Mouse (Mus musculus) G1E (cell line): ENCODE data around the gene Ccdc60. TPM values are rescaled to one million over a fixed set of nuclear protein-coding genes. Genes with fewer than 3 reads are reported as not detected.

Experiments
- ATAC-seq: 2 replicates; pipeline ENCODE4 v1.8.0; 2016; ENCODE audit warnings: mild to moderate bottlenecking; ENCODE audit not compliant: insufficient number of reproducible peaks, poor library complexity, low FRiP score, severe bottlenecking; ENCODE audit errors: extremely low read depth
- DNase-seq: peaks from one replicate; pipeline ENCODE4 v3.0.0; 2012; ENCODE audit warnings: low spot score
- H3K27me3 ChIP-seq: 2 replicates; pipeline ENCODE4 v1.6.1; 2012; ENCODE audit warnings: mild to moderate bottlenecking, low read length, inconsistent platforms; ENCODE audit not compliant: insufficient read depth
- H3K36me3 ChIP-seq: replicated peaks from 2 replicates; pipeline ENCODE3; 2012; ENCODE audit warnings: mild to moderate bottlenecking, inconsistent platforms
- H3K4me1 ChIP-seq: 2 replicates; pipeline ENCODE4 v1.6.1; 2012; ENCODE audit warnings: low read depth, low read length, inconsistent platforms, mixed read lengths; ENCODE audit not compliant: insufficient read depth
- H3K4me3 ChIP-seq: 2 replicates; pipeline ENCODE4 v1.5.1; 2012; ENCODE audit warnings: low read depth, mild to moderate bottlenecking, inconsistent platforms, low read length, moderate library complexity, mixed read lengths
- H3K9me3 ChIP-seq: replicated peaks from 2 replicates; pipeline ENCODE4 v1.6.1; 2012; ENCODE audit warnings: inconsistent platforms
- CTCF ChIP-seq: IDR thresholded peaks from 2 replicates; pipeline ENCODE4 v1.5.1; 2012; ENCODE audit warnings: low read depth, low read length, inconsistent platforms, mixed read lengths
- GATA1 ChIP-seq: IDR thresholded peaks from 2 replicates; pipeline ENCODE4 v1.6.1; 2012; ENCODE audit warnings: borderline replicate concordance, low read length, inconsistent platforms, mixed read lengths
- GATA2 ChIP-seq: IDR thresholded peaks from 2 replicates; pipeline ENCODE4 v1.6.1; 2012; ENCODE audit warnings: low read depth, low read length, inconsistent platforms, borderline replicate concordance
- POLR2AphosphoS5 ChIP-seq: IDR thresholded peaks from 2 replicates; pipeline ENCODE4 v1.6.1; 2012; ENCODE audit warnings: low read depth, low read length, inconsistent platforms; ENCODE audit not compliant: insufficient replicate concordance
- TAL1 ChIP-seq: conservative IDR thresholded peaks from 2 replicates; pipeline ENCODE4 v1.6.1; 2012; ENCODE audit warnings: low read depth, low read length, inconsistent platforms, mixed read lengths
- polyA plus RNA-seq: library from polyadenylated mRNA; stranded (reverse); fragments of >175 nt; gene quantifications from 2 replicates; pipeline ENCODE4 v1.2.3, GENCODE M21; 2012
- total RNA-seq, 2 experiments: library from RNA; stranded (forward) in 1 of 2; stranded (reverse) in 1 of 2; fragments of 200-1000 nt in 1 of 2; fragments of >200 nt in 1 of 2; fragmentation: Nextera tagmentation in 1 of 2; gene quantifications; 2 replicates each; pipeline ENCODE4 v1.2.3; 2014 to 2017

Ccdc60 gene
- total and polyA plus RNA-seq, 3 experiments = not detected

GRCm38 (mm10) chr5:116144711-116145110 is 144.1 kb downstream of the Ccdc60 start:
- no peak for TF ChIP-seq CTCF
- no peak for TF ChIP-seq GATA2
- TF ChIP-seq GATA1 = no peak
- no peak for TF ChIP-seq TAL1
- no peak for TF ChIP-seq POLR2AphosphoS5
- H3K4me1 ChIP-seq = no peaks in the 10 kb centered on the region
- no peak for DNase-seq
- no peak for ATAC-seq
- H3K36me3 ChIP-seq = no peaks in the 10 kb centered on the region
- peaks cover 57% of the 10 kb centered on the region for H3K9me3 ChIP-seq
- no peaks in the 10 kb centered on the region for H3K27me3 ChIP-seq
- H3K4me3 ChIP-seq = no peak overlapping the region

- no peaks in the 10 kb centered on the region for H3K36me3 ChIP-seq
- peaks cover 81% of the 10 kb centered on the region for H3K9me3 ChIP-seq
- DNase-seq = no peak
- H3K4me3 ChIP-seq = no peak overlapping the region
- H3K27me3 ChIP-seq = no peaks in the 10 kb centered on the region
- H3K4me1 ChIP-seq = no peaks in the 10 kb centered on the region
- no peak for ATAC-seq
- TF ChIP-seq POLR2AphosphoS5 (no peak), TAL1 (no peak), GATA1 (no peak), CTCF (no peak)
Measured at GRCm38 (mm10) chr5:116140682-116141081, 148.1 kb downstream of the Ccdc60 start.

GRCm38 (mm10) chr5:116123344-116123743 is 165.4 kb downstream of the Ccdc60 start:
- no peak for DNase-seq
- no peak for ATAC-seq
- Histone ChIP-seq H3K4me1 (no peaks in the 10 kb centered on the region), H3K4me3 (no peak overlapping the region), H3K9me3 (peaks cover 70% of the 10 kb centered on the region), H3K36me3 (no peaks in the 10 kb centered on the region), H3K27me3 (no peaks in the 10 kb centered on the region)
- TF ChIP-seq CTCF (no peak), GATA1 (no peak), TAL1 (no peak), GATA2 (no peak), POLR2AphosphoS5 (no peak)

GRCm38 (mm10) chr5:116116567-116116966 is 172.2 kb downstream of the Ccdc60 start:
- no peak overlapping the region for H3K4me3 ChIP-seq
- no peaks in the 10 kb centered on the region for H3K4me1 ChIP-seq
- no peaks in the 10 kb centered on the region for H3K36me3 ChIP-seq
- H3K27me3 ChIP-seq = no peaks in the 10 kb centered on the region
- no peak for TF ChIP-seq POLR2AphosphoS5
- peak; percentile 41 for TF ChIP-seq CTCF
- no peak for TF ChIP-seq GATA1
- no peak for TF ChIP-seq GATA2
- no peak for ATAC-seq
- no peak for DNase-seq
- peaks cover 68% of the 10 kb centered on the region for H3K9me3 ChIP-seq

GRCm38 (mm10) chr5:116116110-116116509 is 172.7 kb downstream of the Ccdc60 start:
- ATAC-seq = no peak
- no peaks in the 10 kb centered on the region for H3K27me3 ChIP-seq
- no peak for TF ChIP-seq GATA1

GRCm38 (mm10) chr5:116115071-116115834 is 173.5 kb downstream of the Ccdc60 start:
- Histone ChIP-seq H3K4me3 (no peak overlapping the region), H3K4me1 (no peaks in the 10 kb centered on the region), H3K9me3 (peaks cover 66% of the 10 kb centered on the region), H3K27me3 (no peaks in the 10 kb centered on the region), H3K36me3 (no peaks in the 10 kb centered on the region)
- DNase-seq (no peak), ATAC-seq (no peak)
- TF ChIP-seq GATA1 (no peak), CTCF (no peak), TAL1 (no peak), POLR2AphosphoS5 (no peak), GATA2 (no peak)

More at GRCm38 (mm10) chr5:116116110-116116509, 172.7 kb downstream of the Ccdc60 start:
- Histone ChIP-seq H3K4me3 (no peak overlapping the region), H3K4me1 (no peaks in the 10 kb centered on the region), H3K36me3 (no peaks in the 10 kb centered on the region), H3K9me3 (peaks cover 66% of the 10 kb centered on the region)
- no peak for DNase-seq

GRCm38 (mm10) chr5:116108651-116109050 is 180.1 kb downstream of the Ccdc60 start:
- no peaks in the 10 kb centered on the region for H3K36me3 ChIP-seq
- no peak for TF ChIP-seq GATA2
- no peak for TF ChIP-seq CTCF
- no peak for TF ChIP-seq POLR2AphosphoS5
- TF ChIP-seq GATA1 = no peak
- no peak for TF ChIP-seq TAL1

More at GRCm38 (mm10) chr5:116108651-116109050, 180.1 kb downstream of the Ccdc60 start:
- ATAC-seq = no peak
- DNase-seq = no peak
- Histone ChIP-seq H3K4me3 (no peak overlapping the region), H3K9me3 (peaks cover 57% of the 10 kb centered on the region), H3K4me1 (no peaks in the 10 kb centered on the region), H3K27me3 (no peaks in the 10 kb centered on the region)
